Mouse (Mus musculus) forebrain, embryonic 14.5 days (tissue): ENCODE data around the gene Zfp580. TPM values are rescaled to one million over a fixed set of nuclear protein-coding genes. Genes with fewer than 3 reads are reported as not detected.

Experiments
- ATAC-seq: fragments of 200-750 bp; cut with Nextera tagmentation; 2 replicates; pipeline ENCODE4 v1.8.0; 2017; ENCODE audit warnings: mild to moderate bottlenecking, moderate library complexity
- DNase-seq: peaks from one replicate; pipeline ENCODE4 v3.0.0-alpha.2; 2015; ENCODE audit warnings: low spot score
- H3K27ac ChIP-seq: fragments of 300-500 bp; sonication (generic); 2 replicates; pipeline ENCODE4 v1.5.1; 2014; ENCODE audit warnings: low read depth, mild to moderate bottlenecking, control low read depth, low read length, moderate library complexity
- H3K27me3 ChIP-seq: fragments of 300-500 bp; sonication (generic); replicated peaks from 2 replicates; pipeline ENCODE4 v1.6.1; 2014; ENCODE audit warnings: low read length, control low read depth, mixed read lengths; ENCODE audit not compliant: control insufficient read depth, insufficient read depth
- H3K36me3 ChIP-seq: fragments of 300-500 bp; sonication (generic); 2 replicates; pipeline ENCODE4 v1.6.1; 2014; ENCODE audit warnings: low read length, control low read depth; ENCODE audit not compliant: control insufficient read depth, insufficient read depth
- H3K4me1 ChIP-seq: fragments of 300-500 bp; sonication (generic); 2 replicates; pipeline ENCODE4 v1.6.1; 2014; ENCODE audit warnings: antibody characterized with exemption, low read length, control low read depth; ENCODE audit not compliant: control insufficient read depth, insufficient read depth
- H3K4me2 ChIP-seq: fragments of 300-500 bp; sonication (generic); 2 replicates; pipeline ENCODE4 v1.6.1; 2014; ENCODE audit warnings: mild to moderate bottlenecking, control low read depth, low read length
- H3K4me3 ChIP-seq: fragments of 300-500 bp; sonication (generic); 2 replicates; pipeline ENCODE4 v1.5.1; 2014; ENCODE audit warnings: low read depth, low read length, control low read depth
- H3K9ac ChIP-seq: fragments of 300-500 bp; sonication (generic); 2 replicates; pipeline ENCODE4 v1.6.1; 2014; ENCODE audit warnings: mild to moderate bottlenecking, low read length, control low read depth, moderate library complexity
- H3K9me3 ChIP-seq: fragments of 300-500 bp; sonication (generic); replicated peaks from 2 replicates; pipeline ENCODE4 v1.6.1; 2016; ENCODE audit warnings: low read length, control low read depth, mixed read lengths; ENCODE audit not compliant: control insufficient read depth
- WGBS: fragments of 180-500 bp; shearing (Covaris S2); extraction: QIAGEN DNeasy Blood & Tissue Kit; methylation state at CpG from one replicate; pipeline ENCODE4 v1.1.7; 2014; 5-methylcytosine and 5-hydroxymethylcytosine counted together
- polyA plus RNA-seq: library from polyadenylated mRNA; unstranded; fragments of >200 nt; fragmentation: Nextera tagmentation; extraction: Ambion mirVana; gene quantifications from 2 replicates; pipeline ENCODE4 v1.2.1, GENCODE M21; 2014

The Zfp580 gene
- polyA plus RNA-seq, 1 experiment from 2014 or later, result 54.5 TPM

GRCm38 (mm10) chr7:5101066-5101663, 49.8 kb downstream of the Zfp580 start:
- no peaks in the 10 kb centered on the region for H3K4me1 ChIP-seq
- DNase-seq, result no peak
- H3K4me2 ChIP-seq, result no peak overlapping the region
- H3K9ac ChIP-seq, result no peak overlapping the region
- H3K27me3 ChIP-seq, result no peaks in the 10 kb centered on the region
- WGBS, result 94% methylated on average over 10 of the region's 10 CpGs
- peaks cover 32% of the 10 kb centered on the region for H3K36me3 ChIP-seq
- no peak overlapping the region for H3K4me3 ChIP-seq
- no peak overlapping the region for H3K27ac ChIP-seq
- no peak for ATAC-seq
- H3K9me3 ChIP-seq, result no peaks in the 10 kb centered on the region

DNA sequence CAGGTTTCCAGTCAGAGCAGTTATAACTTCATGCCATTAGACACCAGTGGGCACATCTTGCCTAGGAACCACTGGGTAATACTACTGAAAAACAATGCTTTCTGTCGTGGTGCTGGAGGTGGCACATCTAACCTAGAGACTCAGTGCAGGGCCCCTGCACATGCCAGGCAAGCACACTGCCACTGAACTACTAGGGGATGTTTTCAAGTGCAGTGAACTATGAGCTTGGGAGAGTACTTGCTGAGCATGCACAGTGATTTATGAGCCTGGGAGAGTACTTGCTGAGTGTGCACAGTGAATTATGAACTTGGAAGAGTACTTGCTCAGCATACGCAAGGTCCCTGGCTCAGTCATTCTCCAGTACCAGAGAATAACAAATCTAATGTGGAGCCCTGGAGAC, 51.2 kb downstream of the Zfp580 start:
- WGBS, result 91% methylated on average over 2 of the region's 2 CpGs

More for the DNA sequence above, 51.2 kb downstream of the Zfp580 start:
- ATAC-seq (no peak), DNase-seq (no peak)
- H3K4me2 ChIP-seq, result no peak overlapping the region
- H3K36me3 ChIP-seq, result peaks cover 18% of the 10 kb centered on the region
- no peak overlapping the region for H3K27ac ChIP-seq
- no peaks in the 10 kb centered on the region for H3K27me3 ChIP-seq
- no peak overlapping the region for H3K9ac ChIP-seq
- H3K9me3 ChIP-seq, result no peaks in the 10 kb centered on the region
- H3K4me1 ChIP-seq, result no peaks in the 10 kb centered on the region
- H3K4me3 ChIP-seq, result no peak overlapping the region

Other genes starting within 250 kb of the Zfp580 start
- 378 and 472 TPM in 2 replicates for gene Ube2s, start 238.9 kb upstream of the Zfp580 start, polyA plus RNA-seq
- 5.8 and 7.7 TPM in 2 replicates for gene Shisa7, start 206.8 kb upstream of the Zfp580 start, polyA plus RNA-seq
- 3.3 and 4.3 TPM in 2 replicates for gene Isoc2b, start 181.3 kb upstream of the Zfp580 start, polyA plus RNA-seq
- gene Isoc2a, start 174.4 kb upstream of the Zfp580 start, polyA plus RNA-seq, result 0.53 and 0.59 TPM in 2 replicates
- 0.33 and 0.44 TPM in 2 replicates for gene Gm36210, start 145.0 kb upstream of the Zfp580 start, polyA plus RNA-seq
- gene Zfp628, start 136.3 kb upstream of the Zfp580 start, polyA plus RNA-seq, result 3.6 and 3.8 TPM in 2 replicates
- 9.8 and 17.7 TPM in 2 replicates for gene Nat14, start 129.5 kb upstream of the Zfp580 start, polyA plus RNA-seq
- gene Ssc5d, start 125.8 kb upstream of the Zfp580 start, polyA plus RNA-seq, result 0.23 and 0.41 TPM in 2 replicates
- gene Sbk2, start 87.1 kb upstream of the Zfp580 start, polyA plus RNA-seq, result not detected in 2 replicates
- gene Sbk3, start 80.4 kb upstream of the Zfp580 start, polyA plus RNA-seq, result 0.39 and 0.42 TPM in 2 replicates
- 37.9 and 52.9 TPM in 2 replicates for gene Zfp579, start 55.4 kb upstream of the Zfp580 start, polyA plus RNA-seq
- 11.3 and 13.5 TPM in 2 replicates for gene Zfp524, start 37.1 kb upstream of the Zfp580 start, polyA plus RNA-seq
- gene Fiz1, start 36.8 kb upstream of the Zfp580 start, polyA plus RNA-seq, result 34.3 and 42.8 TPM in 2 replicates
- gene Gm44973, start 36.0 kb upstream of the Zfp580 start, polyA plus RNA-seq, result 0.59 and 1.9 TPM in 2 replicates
- 5.4 and 5.9 TPM in 2 replicates for gene Zfp865, start 31.2 kb upstream of the Zfp580 start, polyA plus RNA-seq
- 36.1 and 45.5 TPM in 2 replicates for gene Ccdc106, start 31.0 kb upstream of the Zfp580 start, polyA plus RNA-seq
- not detected in 2 replicates for gene 4632433K11Rik, start 17.4 kb upstream of the Zfp580 start, polyA plus RNA-seq
- gene Zfp784, start 13.1 kb upstream of the Zfp580 start, polyA plus RNA-seq, result 6.2 and 6.3 TPM in 2 replicates
- 124 and 133 TPM in 2 replicates for gene U2af2, start 10.6 kb downstream of the Zfp580 start, polyA plus RNA-seq
- 71.3 and 89.0 TPM in 2 replicates for gene Epn1, start 28.7 kb downstream of the Zfp580 start, polyA plus RNA-seq
- gene Rfpl4, start 65.4 kb downstream of the Zfp580 start, polyA plus RNA-seq, result not detected in 2 replicates
- gene Rasl2-9, start 74.4 kb downstream of the Zfp580 start, polyA plus RNA-seq, result 0.29 and 0.38 TPM in 2 replicates
- gene Vmn1r55, start 98.1 kb downstream of the Zfp580 start, polyA plus RNA-seq, result not detected in 2 replicates
- gene Vmn1r56, start 145.2 kb downstream of the Zfp580 start, polyA plus RNA-seq, result not detected in 2 replicates
- not detected in 2 replicates for gene Vmn1r57, start 167.0 kb downstream of the Zfp580 start, polyA plus RNA-seq